Mouse (Mus musculus) frontal cortex, adult 2 months (tissue): ENCODE results near the gene Olfr875. TPM values are rescaled to one million over a fixed set of nuclear protein-coding genes. Genes with fewer than 3 reads are reported as not detected.
"Not testable (repeated sequence)": the region's sequence is repeated elsewhere in the genome, so short reads cannot be mapped to it uniquely, and the experiment has no call there.

Experiments used
- DNase-seq, 2 experiments: peaks; one replicate each; pipeline ENCODE4 v3.0.0; 2022; ENCODE audit warnings: low spot score in 1 of 2; ENCODE audit errors: extremely low spot score in 1 of 2
- polyA plus RNA-seq: library from polyadenylated mRNA; depleted of rRNA; stranded (reverse); fragments of >200 nt; gene quantifications from 2 replicates; pipeline ENCODE4 v1.2.3, GENCODE M21; 2012; rRNA removed

The Olfr875 gene
- not detected in 2 replicates for polyA plus RNA-seq

- DNase-seq, result no peak
These were observed at the start of gene Olfr875 for GRCm38 (mm10) chr9:37771759-37772158. TSS of gene Olfr875 (plus strand) at chr9:37771857.

- DNase-seq, result no peak
These were observed 37.3 kb upstream of the Olfr875 start for GRCm38 (mm10) chr9:37734310-37734709.

GRCm38 (mm10) chr9:37744806-37745205, 26.9 kb upstream of the Olfr875 start, which contains the start of gene Olfr874:
TSS of gene Olfr874 (plus strand) at chr9:37745106.
- DNase-seq, result no peak

- peak in 1 of 2 experiments; percentile 25 for DNase-seq
These were observed 21.2 kb upstream of the Olfr875 start for GRCm38 (mm10) chr9:37750319-37751075.

- no peak for DNase-seq
These were observed 20.2 kb upstream of the Olfr875 start for GRCm38 (mm10) chr9:37751467-37751866.

- DNase-seq, result no peak
These were observed 19.7 kb upstream of the Olfr875 start for GRCm38 (mm10) chr9:37752006-37752405.

GRCm38 (mm10) chr9:37761728-37762127, 9.9 kb upstream of the Olfr875 start:
- DNase-seq, result no peak

- no peak for DNase-seq
These were observed 9.1 kb upstream of the Olfr875 start for GRCm38 (mm10) chr9:37762541-37762940.

GRCm38 (mm10) chr9:37770661-37771060, 996 bp upstream of the Olfr875 start:
- DNase-seq, result no peak

GRCm38 (mm10) chr9:37782766-37783260, 11.2 kb downstream of the Olfr875 start:
- DNase-seq, result peak in 1 of 2 experiments; percentile 4

GRCm38 (mm10) chr9:37783394-37784387, 12.0 kb downstream of the Olfr875 start:
- DNase-seq, result not testable (repeated sequence)

- no peak for DNase-seq
These were observed 14.8 kb downstream of the Olfr875 start for GRCm38 (mm10) chr9:37786411-37786810.

- peak; percentile 20 to 50 for DNase-seq
These were observed 30.4 kb downstream of the Olfr875 start for GRCm38 (mm10) chr9:37802055-37802454.

GRCm38 (mm10) chr9:37802731-37803130, 31.1 kb downstream of the Olfr875 start, which contains the start of gene Olfr876:
TSS of gene Olfr876 (plus strand) at chr9:37803031.
- DNase-seq, result no peak

- no peak for DNase-seq
These were observed 35.6 kb downstream of the Olfr875 start for GRCm38 (mm10) chr9:37807235-37807634.

- no peak for DNase-seq
These were observed 36.8 kb downstream of the Olfr875 start for GRCm38 (mm10) chr9:37808456-37808855.

GRCm38 (mm10) chr9:37808976-37809375, 37.3 kb downstream of the Olfr875 start:
- no peak for DNase-seq

GRCm38 (mm10) chr9:37814696-37815095, 43.0 kb downstream of the Olfr875 start:
- DNase-seq, result peak; percentile 40 to 70
